Mouse (Mus musculus): Measurements from ENCODE around the gene 6430531B16Rik. TPM values are rescaled to one million over a fixed set of nuclear protein-coding genes. Genes with fewer than 3 reads are reported as not detected.

6430531B16Rik gene
- polyA plus RNA-seq, 2 experiments: not detected

DNA sequence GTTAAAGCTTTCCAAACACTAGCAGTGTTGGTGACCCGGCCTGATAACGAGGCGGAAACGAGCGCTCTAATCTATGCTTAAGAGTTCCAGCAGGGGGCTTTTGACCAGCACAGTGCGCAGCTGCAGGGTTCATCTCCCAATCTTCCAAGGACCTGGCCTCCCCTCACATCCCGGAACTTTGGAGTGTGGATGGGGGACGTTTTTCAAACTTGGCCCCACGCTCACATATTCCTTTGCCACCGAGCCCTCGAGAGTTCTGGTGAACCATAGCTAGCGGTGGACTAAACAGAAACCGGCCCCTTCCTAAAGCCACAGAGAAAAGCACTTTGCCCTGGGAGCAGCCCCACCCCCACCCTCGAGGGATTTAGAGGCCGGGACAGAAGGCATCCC, 28.7 kb downstream of the 6430531B16Rik start:
- peaks cover 0 to 6% of the 10 kb centered on the region in 2 experiments; a peak in 3 of 4 replicates for H3K4me1 ChIP-seq (replicated peaks; ENCODE audit: control insufficient read depth in 2 of 2, insufficient read depth in 2 of 2, low read length in 1 of 2)
- H3K27ac ChIP-seq: no peak overlapping the region
- peak overlapping the region; percentile 58 for H3K9ac ChIP-seq (replicated peaks)
- TF ChIP-seq CTCF (IDR thresholded peaks at IDR 0.05; ENCODE audit: low read depth) (peak; percentile 61), EP300 (IDR thresholded peaks at IDR 0.05; ENCODE audit: low read depth) (no peak)
- H3K36me3 ChIP-seq (replicated peaks; ENCODE audit: control insufficient read depth, insufficient read depth, low read depth): no peaks in the 10 kb centered on the region
- H3K9me3 ChIP-seq (ENCODE audit: control insufficient read depth, low read length): no peaks in the 10 kb centered on the region
- H3K27me3 ChIP-seq (ENCODE audit: control insufficient read depth, insufficient read depth, low read length): peaks cover 15% of the 10 kb centered on the region
- H3K4me2 ChIP-seq (ENCODE audit: low read depth): peak overlapping the region; percentile 89
- peak; percentile 76 for ATAC-seq (ENCODE audit: insufficient read depth)
- DNase-seq (ENCODE audit: low read depth in 3 of 3, low spot score in 3 of 3): peak in 1 of 3 experiments; percentile 30
- peak overlapping the region; percentile 63 to 89 for H3K4me3 ChIP-seq (ENCODE audit: insufficient read depth in 1 of 2, low read depth in 2 of 2, low read length in 2 of 2)
- under 1% methylated on average over 15 of the region's 15 CpGs for whole genome bisulfite sequencing (ENCODE audit: insufficient replicate concordance)

DNA sequence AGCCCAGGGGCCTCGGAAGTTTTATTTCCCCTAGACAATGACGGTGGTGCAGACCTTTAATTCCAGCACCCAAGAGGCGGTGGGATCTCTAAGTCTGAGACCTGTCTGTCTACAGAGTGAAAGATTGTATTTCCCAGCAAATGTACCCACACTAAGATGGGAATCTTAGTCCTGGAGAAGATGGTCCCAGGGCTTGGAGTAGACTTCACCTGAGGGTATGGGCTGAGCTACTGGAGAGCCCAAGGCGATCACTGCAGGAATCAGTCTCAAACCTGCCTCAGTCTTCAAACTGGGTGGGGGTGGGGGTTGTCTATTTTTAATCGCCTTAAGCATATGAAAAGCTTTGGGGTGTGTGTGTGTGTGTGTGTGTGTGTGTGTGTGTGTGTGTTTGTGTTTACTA, 32.5 kb downstream of the 6430531B16Rik start:
- 22% methylated on average over 5 of the region's 5 CpGs for WGBS (ENCODE audit: insufficient replicate concordance)
- Histone ChIP-seq H3K4me3 (ENCODE audit: insufficient read depth in 1 of 2, low read depth in 2 of 2, low read length in 2 of 2) (no peak overlapping the region), H3K9me3 (ENCODE audit: control insufficient read depth, low read length) (no peaks in the 10 kb centered on the region), H3K27me3 (ENCODE audit: control insufficient read depth, insufficient read depth, low read length) (peaks cover 50% of the 10 kb centered on the region), H3K36me3 (replicated peaks; ENCODE audit: control insufficient read depth, insufficient read depth, low read depth) (no peaks in the 10 kb centered on the region), H3K4me2 (ENCODE audit: low read depth) (no peak overlapping the region), H3K27ac (no peak overlapping the region), H3K9ac (replicated peaks) (no peak overlapping the region), H3K4me1 (replicated peaks; ENCODE audit: control insufficient read depth in 2 of 2, insufficient read depth in 2 of 2, low read length in 1 of 2) (peaks cover 0 to 2% of the 10 kb centered on the region in 2 experiments; a peak in 3 of 4 replicates)
- no peak for TF ChIP-seq CTCF (IDR thresholded peaks at IDR 0.05; ENCODE audit: low read depth)
- no peak for TF ChIP-seq EP300 (IDR thresholded peaks at IDR 0.05; ENCODE audit: low read depth)
- ATAC-seq (ENCODE audit: insufficient read depth) (no peak), DNase-seq (ENCODE audit: low read depth in 3 of 3, low spot score in 3 of 3) (no peak)

DNA sequence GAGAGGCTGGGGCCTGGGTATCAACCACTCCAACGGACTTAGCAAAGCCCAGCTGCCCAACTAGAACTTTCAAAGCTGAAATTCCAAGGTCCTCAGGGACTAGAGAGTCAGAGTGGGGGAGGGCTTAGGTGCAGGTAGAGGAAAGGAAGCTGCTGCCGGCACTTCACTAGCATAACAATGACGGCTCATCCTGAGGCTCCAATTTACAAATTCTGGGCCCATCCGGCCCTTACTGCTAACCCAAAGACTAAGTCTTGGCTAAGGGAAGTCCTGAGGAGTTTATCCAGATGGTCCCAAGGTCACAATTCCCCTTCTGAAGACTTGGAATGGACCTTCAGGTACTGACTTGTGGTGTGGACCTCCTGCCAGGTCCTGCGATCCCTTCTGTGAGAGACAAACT, 33.0 kb downstream of the 6430531B16Rik start:
- H3K9me3 ChIP-seq (ENCODE audit: control insufficient read depth, low read length): no peaks in the 10 kb centered on the region
- H3K27me3 ChIP-seq (ENCODE audit: control insufficient read depth, insufficient read depth, low read length): peaks cover 50% of the 10 kb centered on the region
- H3K4me3 ChIP-seq (ENCODE audit: insufficient read depth in 1 of 2, low read depth in 2 of 2, low read length in 2 of 2): no peak overlapping the region
- no peak overlapping the region for H3K9ac ChIP-seq (replicated peaks)
- 21% methylated on average over 5 of the region's 5 CpGs for WGBS (ENCODE audit: insufficient replicate concordance)
- no peak for TF ChIP-seq CTCF (IDR thresholded peaks at IDR 0.05; ENCODE audit: low read depth)
- TF ChIP-seq EP300 (IDR thresholded peaks at IDR 0.05; ENCODE audit: low read depth): no peak
- DNase-seq (ENCODE audit: low read depth in 3 of 3, low spot score in 3 of 3) (no peak), ATAC-seq (ENCODE audit: insufficient read depth) (no peak)
- no peaks in the 10 kb centered on the region for H3K36me3 ChIP-seq (replicated peaks; ENCODE audit: control insufficient read depth, insufficient read depth, low read depth)
- no peak overlapping the region for H3K4me2 ChIP-seq (ENCODE audit: low read depth)
- no peak overlapping the region for H3K27ac ChIP-seq
- H3K4me1 ChIP-seq (replicated peaks; ENCODE audit: control insufficient read depth in 2 of 2, insufficient read depth in 2 of 2, low read length in 1 of 2): peaks cover 0 to 2% of the 10 kb centered on the region in 2 experiments; a peak in 3 of 4 replicates

DNA sequence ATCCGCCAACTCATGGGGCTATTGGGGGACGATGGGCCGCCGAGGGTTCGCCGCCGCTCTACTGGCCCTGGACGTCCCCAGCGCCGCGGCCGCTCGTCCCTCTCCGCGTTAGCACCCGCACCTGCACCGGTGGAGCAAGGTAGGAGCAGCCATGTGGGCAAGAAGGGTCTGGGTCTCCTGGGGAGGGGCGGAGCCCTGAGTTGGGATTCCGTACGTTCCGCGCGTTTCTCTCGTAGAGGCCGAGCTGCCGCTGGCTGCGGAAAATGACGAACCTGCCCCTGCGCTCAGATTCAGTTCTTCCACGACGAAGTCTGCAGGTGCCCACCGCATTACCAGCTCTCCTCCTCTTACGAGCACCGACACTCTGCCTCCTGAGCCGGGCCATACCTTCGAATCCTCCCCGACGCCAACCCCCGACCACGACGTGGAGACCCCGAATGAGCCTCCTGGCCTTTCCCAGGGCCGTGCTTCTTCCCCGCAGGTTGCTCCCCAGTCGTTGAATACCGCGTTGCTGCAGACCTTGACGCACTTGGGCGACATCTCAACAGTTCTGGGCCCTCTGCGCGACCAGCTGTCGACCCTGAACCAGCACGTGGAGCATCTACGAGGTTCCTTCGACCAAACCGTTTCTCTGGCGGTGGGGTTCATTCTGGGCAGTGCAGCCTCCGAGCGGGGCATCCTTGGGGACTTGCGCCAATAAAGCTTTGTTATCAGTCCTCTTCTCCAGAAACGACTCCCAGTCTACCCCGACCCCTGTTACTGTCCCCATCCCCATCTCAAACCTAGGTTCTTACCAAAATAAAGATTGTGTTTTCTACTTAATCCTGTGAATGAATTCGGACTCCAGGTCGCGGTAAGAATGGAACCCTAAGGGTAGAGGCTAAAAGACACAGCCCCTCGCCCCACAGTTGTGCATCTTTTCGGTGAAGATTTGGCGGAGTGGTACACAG, 34.0 kb downstream of the 6430531B16Rik start:
- H3K36me3 ChIP-seq (replicated peaks; ENCODE audit: control insufficient read depth, insufficient read depth, low read depth): no peaks in the 10 kb centered on the region
- WGBS (ENCODE audit: insufficient replicate concordance): 4% methylated on average over 68 of the region's 68 CpGs
- H3K4me2 ChIP-seq (ENCODE audit: low read depth): peak overlapping the region; percentile 23; the same call in 1 of the 2 replicates
- no peak for ATAC-seq (ENCODE audit: insufficient read depth)
- no peak overlapping the region for H3K9ac ChIP-seq (replicated peaks)
- H3K4me3 ChIP-seq (ENCODE audit: insufficient read depth in 1 of 2, low read depth in 2 of 2, low read length in 2 of 2): no peak overlapping the region; a peak in 1 of 4 replicates
- peaks cover 0 to under 1% of the 10 kb centered on the region in 2 experiments; a peak in 3 of 4 replicates for H3K4me1 ChIP-seq (replicated peaks; ENCODE audit: control insufficient read depth in 2 of 2, insufficient read depth in 2 of 2, low read length in 1 of 2)
- no peak overlapping the region for H3K27ac ChIP-seq
- H3K27me3 ChIP-seq (ENCODE audit: control insufficient read depth, insufficient read depth, low read length): peaks cover 50% of the 10 kb centered on the region
- TF ChIP-seq CTCF (IDR thresholded peaks at IDR 0.05; ENCODE audit: low read depth): no peak
- TF ChIP-seq EP300 (IDR thresholded peaks at IDR 0.05; ENCODE audit: low read depth): no peak
- DNase-seq (ENCODE audit: low read depth in 3 of 3, low spot score in 3 of 3): no peak
- H3K9me3 ChIP-seq (ENCODE audit: control insufficient read depth, low read length): no peaks in the 10 kb centered on the region

DNA sequence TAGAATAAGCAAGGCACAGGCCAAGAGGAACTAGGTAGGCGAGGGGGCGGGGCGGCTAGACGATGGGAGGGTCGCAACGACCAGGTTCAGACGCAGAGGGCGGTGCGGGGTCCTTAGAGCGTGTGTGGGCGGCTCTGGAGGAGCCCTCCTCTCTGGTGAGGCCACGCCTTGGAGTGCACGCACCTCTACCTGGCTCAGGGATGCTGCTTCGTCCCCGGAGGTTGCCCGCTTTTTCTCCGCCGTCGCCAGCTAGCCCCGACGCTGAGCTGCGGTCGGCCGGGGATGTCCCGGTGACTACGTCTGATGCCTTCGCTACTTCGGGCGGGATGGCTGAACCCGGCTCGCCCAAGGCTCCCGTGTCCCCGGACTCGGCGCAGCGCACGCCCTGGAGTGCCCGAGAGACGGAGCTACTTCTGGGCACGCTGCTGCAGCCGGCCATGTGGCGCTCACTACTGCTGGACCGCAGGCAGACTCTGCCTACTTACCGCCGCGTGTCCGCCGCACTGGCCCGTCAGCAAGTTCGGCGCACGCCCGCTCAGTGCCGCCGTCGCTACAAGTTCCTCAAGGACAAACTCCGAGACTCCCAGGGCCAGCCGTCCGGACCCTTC, 34.8 kb downstream of the 6430531B16Rik start, which contains the start of gene Utf1:
Gene Utf1 (plus strand): TSS at position 116 of the 608 bp plus-strand sequence.
- Histone ChIP-seq H3K27me3 (ENCODE audit: control insufficient read depth, insufficient read depth, low read length) (peaks cover 50% of the 10 kb centered on the region), H3K4me1 (replicated peaks; ENCODE audit: control insufficient read depth in 2 of 2, insufficient read depth in 2 of 2, low read length in 1 of 2) (no peaks in the 10 kb centered on the region), H3K9ac (replicated peaks) (no peak within 1 kb of the TSS), H3K36me3 (replicated peaks; ENCODE audit: control insufficient read depth, insufficient read depth, low read depth) (no peaks in the 10 kb centered on the region), H3K9me3 (ENCODE audit: control insufficient read depth, low read length) (no peaks in the 10 kb centered on the region), H3K4me2 (ENCODE audit: low read depth) (peak within 1 kb of the TSS; percentile 23; the same call in 1 of the 2 replicates), H3K4me3 (ENCODE audit: insufficient read depth in 1 of 2, low read depth in 2 of 2, low read length in 2 of 2) (no peak within 1 kb of the TSS; a peak in 1 of 4 replicates), H3K27ac (no peak within 1 kb of the TSS)
- DNase-seq (ENCODE audit: low read depth in 3 of 3, low spot score in 3 of 3) (no peak), ATAC-seq (ENCODE audit: insufficient read depth) (no peak)
- TF ChIP-seq EP300 (IDR thresholded peaks at IDR 0.05; ENCODE audit: low read depth): no peak
- TF ChIP-seq CTCF (IDR thresholded peaks at IDR 0.05; ENCODE audit: low read depth): no peak
- 2% methylated on average over 59 of the region's 59 CpGs for whole genome bisulfite sequencing (ENCODE audit: insufficient replicate concordance)

Measured in liver, embryonic 14.5 days (tissue).